Mouse (Mus musculus) spleen, postnatal 36 days (tissue): ENCODE measurements at regions not wholly inside any gene's neighbourhood (a gene's known extent, or its start where the extent isn't known, plus 50 kb on each side); places are given as distances from the start of the nearest gene placed in this dataset.
"Not testable (repeated sequence)": the region's sequence is repeated elsewhere in the genome, so short reads cannot be mapped to it uniquely, and the experiment has no call there.

Source experiments
- DNase-seq, 2 experiments: peaks; one replicate each; pipeline ENCODE4 v3.0.0; 2022; ENCODE audit warnings: low spot score in 2 of 2, mixed read lengths in 1 of 2

- DNase-seq = no peak
These were observed 131.0 kb upstream of the Dapk1 start for GRCm38 (mm10) chr13:60470426-60471398.

- no peak for DNase-seq
These were observed 130.1 kb upstream of the Dapk1 start for GRCm38 (mm10) chr13:60471602-60472001.

- no peak for DNase-seq
These were observed 125.4 kb upstream of the Dapk1 start for GRCm38 (mm10) chr13:60476366-60476765.

- no peak for DNase-seq
These were observed 123.4 kb upstream of the Dapk1 start for GRCm38 (mm10) chr13:60478301-60478700.

- no peak for DNase-seq
These were observed 122.5 kb upstream of the Dapk1 start for GRCm38 (mm10) chr13:60479043-60479861.

- DNase-seq = no peak
These were observed 121.7 kb upstream of the Dapk1 start for GRCm38 (mm10) chr13:60479862-60480730.

- DNase-seq = no peak
These were observed 120.9 kb upstream of the Dapk1 start for GRCm38 (mm10) chr13:60480731-60481431.

- DNase-seq = not testable (repeated sequence)
These were observed 120.3 kb upstream of the Dapk1 start for GRCm38 (mm10) chr13:60481451-60481850.

GRCm38 (mm10) chr13:60481946-60482345, 119.8 kb upstream of the Dapk1 start:
- no peak for DNase-seq

- DNase-seq = no peak
These were observed 115.6 kb upstream of the Dapk1 start for GRCm38 (mm10) chr13:60486105-60486504.

GRCm38 (mm10) chr13:60486871-60487270, 114.9 kb upstream of the Dapk1 start:
- no peak for DNase-seq

GRCm38 (mm10) chr13:60488131-60488883, 113.4 kb upstream of the Dapk1 start:
- DNase-seq = no peak

GRCm38 (mm10) chr13:60488884-60489265, 112.9 kb upstream of the Dapk1 start:
- no peak for DNase-seq

- no peak for DNase-seq
These were observed 109.7 kb upstream of the Dapk1 start for GRCm38 (mm10) chr13:60491948-60492464.

GRCm38 (mm10) chr13:60493836-60494235, 107.9 kb upstream of the Dapk1 start:
- DNase-seq = no peak

- no peak for DNase-seq
These were observed 103.9 kb upstream of the Dapk1 start for GRCm38 (mm10) chr13:60497714-60498400.

GRCm38 (mm10) chr13:60504196-60504595, 97.6 kb upstream of the Dapk1 start:
- no peak for DNase-seq

GRCm38 (mm10) chr13:60507611-60508010, 94.1 kb upstream of the Dapk1 start:
- no peak for DNase-seq

GRCm38 (mm10) chr13:60508054-60508453, 93.7 kb upstream of the Dapk1 start:
- DNase-seq = no peak
